Mouse (Mus musculus): ENCODE results near the gene Gm21882. TPM values are rescaled to one million over a fixed set of nuclear protein-coding genes. Genes with fewer than 3 reads are reported as not detected.
"Not testable (repeated sequence)": the region's sequence is repeated elsewhere in the genome, so short reads cannot be mapped to it uniquely, and the experiment has no call there.

Gene Gm21882
- polyA plus RNA-seq (2012): not detected in 2 replicates

DNA sequence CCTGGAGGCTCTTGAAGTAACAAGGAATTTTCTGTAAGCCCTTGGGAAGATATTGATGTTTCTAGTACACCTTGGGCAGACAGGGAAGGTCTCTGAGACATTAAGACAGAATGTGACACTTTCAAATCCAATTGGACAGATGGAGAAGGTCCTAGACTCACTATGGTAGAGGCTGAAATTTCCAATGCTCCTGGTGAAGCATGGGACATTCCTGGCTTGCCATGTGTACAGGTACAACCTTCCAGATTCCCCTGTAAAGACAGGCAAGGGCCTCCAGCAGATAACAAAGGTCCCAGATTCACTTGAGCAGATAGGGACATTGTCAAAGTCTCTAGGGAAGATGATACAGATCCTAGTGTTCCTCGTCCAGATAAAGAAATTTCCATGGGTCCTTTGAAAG is at the start of gene Gm21882:
Gm21882 (minus strand) TSS at position 101 of the 400 bp plus-strand sequence.
- not testable (repeated sequence) for TF ChIP-seq GATA1 (IDR thresholded peaks at IDR 0.05; ENCODE audit: low read length)

Other genes with a start within 250 kb of the Gm21882 start
- gene Gm21865, start 64.6 kb downstream of the Gm21882 start, polyA plus RNA-seq (2012): not detected in 2 replicates

Measured in G1E-ER4 (cell line).